Mouse (Mus musculus) heart, embryonic 14.5 days (tissue): Measurements from ENCODE around the gene Cdkn2aipnl. TPM values are rescaled to one million over a fixed set of nuclear protein-coding genes. Genes with fewer than 3 reads are reported as not detected.

Experiments used
- ATAC-seq: fragments of 200-750 bp; cut with Nextera tagmentation; 2 replicates; pipeline ENCODE4 v1.8.0; 2017; ENCODE audit warnings: low read depth, moderate TSS enrichment; ENCODE audit not compliant: insufficient number of reproducible peaks, insufficient read depth, low FRiP score
- H3K27ac ChIP-seq, 2 experiments: fragments of 200-500 bp in 1 of 2; fragments of 300-500 bp in 1 of 2; sonication (generic) in 1 of 2; replicated peaks in 1 of 2; 2 replicates each; pipeline ENCODE4 v1.5.1; 2012 to 2014; ENCODE audit warnings: low read depth in 2 of 2, low read length in 2 of 2, control low read depth in 1 of 2, mild to moderate bottlenecking in 1 of 2, mixed read lengths in 1 of 2; ENCODE audit not compliant: control insufficient read depth in 1 of 2, insufficient read depth in 1 of 2
- H3K27me3 ChIP-seq: fragments of 300-500 bp; sonication (generic); 2 replicates; pipeline ENCODE4 v1.6.1; 2014; ENCODE audit warnings: mild to moderate bottlenecking, low read length, control low read depth; ENCODE audit not compliant: control insufficient read depth, insufficient read depth
- H3K36me3 ChIP-seq: fragments of 300-500 bp; sonication (generic); 2 replicates; pipeline ENCODE4 v1.6.1; 2014; ENCODE audit warnings: mild to moderate bottlenecking, control low read depth, low read length, mixed read lengths; ENCODE audit not compliant: control insufficient read depth, insufficient read depth
- H3K4me1 ChIP-seq, 2 experiments: fragments of 200-500 bp in 1 of 2; fragments of 300-500 bp in 1 of 2; sonication (generic) in 1 of 2; 2 replicates each; pipeline ENCODE4 v1.6.1; 2012 to 2014; ENCODE audit warnings: low read length in 2 of 2, control low read depth in 1 of 2, mixed read lengths in 1 of 2; ENCODE audit not compliant: control insufficient read depth in 2 of 2, insufficient read depth in 2 of 2
- H3K4me2 ChIP-seq: fragments of 300-500 bp; sonication (generic); 2 replicates; pipeline ENCODE4 v1.6.1; 2014; ENCODE audit warnings: mild to moderate bottlenecking, low read length
- H3K4me3 ChIP-seq, 2 experiments: fragments of 200-500 bp in 1 of 2; fragments of 300-500 bp in 1 of 2; sonication (generic) in 1 of 2; 2 replicates each; pipeline ENCODE4 v1.5.1; 2012 to 2014; ENCODE audit warnings: low read length in 2 of 2, mild to moderate bottlenecking in 2 of 2, control low read depth in 1 of 2, low read depth in 1 of 2, moderate library complexity in 1 of 2; ENCODE audit not compliant: control insufficient read depth in 1 of 2, insufficient read depth in 1 of 2
- H3K9ac ChIP-seq: fragments of 300-500 bp; sonication (generic); 2 replicates; pipeline ENCODE4 v1.6.1; 2014; ENCODE audit warnings: mild to moderate bottlenecking, low read length
- H3K9me3 ChIP-seq: fragments of 300-500 bp; sonication (generic); 2 replicates; pipeline ENCODE4 v1.6.1; 2016; ENCODE audit warnings: low read length, control low read depth; ENCODE audit not compliant: control insufficient read depth
- WGBS: fragments of 180-500 bp; shearing (Covaris S2); extraction: QIAGEN DNeasy Blood & Tissue Kit; methylation state at CpG from one replicate; pipeline ENCODE4 v1.1.7; 2014; 5-methylcytosine and 5-hydroxymethylcytosine counted together
- polyA plus RNA-seq: library from polyadenylated mRNA; unstranded; fragments of >200 nt; fragmentation: Nextera tagmentation; extraction: Ambion mirVana; gene quantifications from 2 replicates; pipeline ENCODE4 v1.2.1, GENCODE M21; 2014

Gene Cdkn2aipnl
- polyA plus RNA-seq, 1 experiment from 2014 or later, result 69.3 TPM

DNA sequence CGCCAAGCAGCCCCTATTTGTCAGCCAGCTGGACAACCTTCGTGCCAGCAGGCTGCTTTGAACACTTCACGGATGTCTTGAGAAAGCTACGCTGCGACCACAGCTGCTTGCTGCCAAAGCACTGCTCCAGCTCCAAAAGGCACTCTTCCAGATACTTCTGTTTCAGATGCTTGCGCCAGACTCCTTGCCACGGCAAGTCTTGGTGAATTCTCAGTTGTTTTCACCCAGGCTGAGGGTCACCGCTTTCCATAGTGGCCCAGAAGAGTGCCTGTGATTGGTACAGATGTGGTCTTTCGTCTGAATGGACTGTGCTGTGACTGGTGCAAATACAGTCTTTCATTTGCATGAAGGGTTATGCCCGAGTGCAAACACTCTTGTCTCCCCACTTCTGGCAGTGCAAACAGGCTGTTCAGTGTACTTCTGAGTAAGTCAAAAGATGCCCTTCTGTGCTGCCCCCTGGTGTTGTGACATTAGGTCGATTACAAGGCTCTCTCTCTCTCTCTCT lies 6.4 kb upstream of the Cdkn2aipnl start:
- Histone ChIP-seq H3K4me2 (no peak overlapping the region), H3K4me3 (no peak overlapping the region), H3K9me3 (peaks cover 2% of the 10 kb centered on the region; the same call in 1 of the 2 replicates), H3K27me3 (peaks cover 5% of the 10 kb centered on the region; the same call in 1 of the 2 replicates), H3K27ac (no peak overlapping the region), H3K36me3 (no peaks in the 10 kb centered on the region), H3K9ac (no peak overlapping the region), H3K4me1 (peaks cover 0 to 2% of the 10 kb centered on the region in 2 experiments; a peak in 1 of 4 replicates)
- WGBS, result 70% methylated on average over 11 of the region's 11 CpGs
- no peak for ATAC-seq

DNA sequence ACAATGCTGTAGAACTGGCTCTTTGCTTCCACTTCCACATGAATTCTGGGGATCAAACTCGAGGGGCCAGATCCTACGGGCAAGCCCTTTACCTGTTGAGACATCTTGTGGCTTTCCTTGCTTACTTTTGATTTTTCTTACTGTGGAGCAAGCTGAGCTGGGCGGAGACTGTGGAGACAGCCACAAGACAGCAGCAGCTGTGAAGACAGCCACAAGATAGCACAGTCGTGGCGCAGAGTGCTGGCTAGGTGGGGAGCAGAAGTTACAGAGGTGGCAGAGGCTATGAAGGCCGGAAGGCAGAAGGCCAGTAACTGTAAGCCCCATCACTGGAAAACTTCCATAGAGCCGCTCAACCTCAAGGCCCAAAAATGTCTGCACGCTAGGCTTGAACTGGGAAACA lies 5.7 kb upstream of the Cdkn2aipnl start:
- no peak overlapping the region for H3K4me2 ChIP-seq
- no peak overlapping the region for H3K9ac ChIP-seq
- H3K4me1 ChIP-seq, result no peaks in the 10 kb centered on the region
- WGBS, result 86% methylated on average over 8 of the region's 8 CpGs
- H3K9me3 ChIP-seq, result peaks cover 2% of the 10 kb centered on the region; the same call in 1 of the 2 replicates
- H3K4me3 ChIP-seq, result no peak overlapping the region
- ATAC-seq, result no peak
- H3K36me3 ChIP-seq, result no peaks in the 10 kb centered on the region
- H3K27ac ChIP-seq, result no peak overlapping the region
- peaks cover 5% of the 10 kb centered on the region; the same call in 1 of the 2 replicates for H3K27me3 ChIP-seq

DNA sequence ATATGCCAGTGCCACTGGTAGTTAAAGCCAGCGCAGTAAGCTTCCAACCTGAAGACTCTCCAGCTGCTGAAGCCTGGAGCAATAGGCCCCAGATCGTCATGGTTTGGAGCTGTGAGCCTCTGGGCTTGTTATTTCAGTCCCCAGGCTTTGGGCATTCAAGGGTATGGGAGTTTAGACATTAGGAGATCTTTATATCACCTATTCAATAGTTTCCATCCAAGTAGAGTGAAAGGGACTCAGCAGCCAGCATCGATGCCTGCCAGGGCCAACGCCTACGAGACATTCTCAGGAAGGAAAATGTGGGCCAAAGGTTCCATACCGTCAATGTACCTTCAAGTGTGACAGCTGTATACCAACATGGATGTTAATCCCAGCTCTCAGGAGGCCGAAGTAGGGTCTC lies 5.2 kb upstream of the Cdkn2aipnl start:
- peaks cover 2% of the 10 kb centered on the region; the same call in 1 of the 2 replicates for H3K9me3 ChIP-seq
- no peak for ATAC-seq
- H3K27me3 ChIP-seq, result peaks cover 5% of the 10 kb centered on the region; the same call in 1 of the 2 replicates
- H3K4me3 ChIP-seq, result no peak overlapping the region
- no peak overlapping the region for H3K27ac ChIP-seq
- no peak overlapping the region for H3K9ac ChIP-seq
- H3K36me3 ChIP-seq, result no peaks in the 10 kb centered on the region
- H3K4me1 ChIP-seq, result no peaks in the 10 kb centered on the region
- WGBS, result 84% methylated on average over 7 of the region's 7 CpGs
- H3K4me2 ChIP-seq, result no peak overlapping the region

DNA sequence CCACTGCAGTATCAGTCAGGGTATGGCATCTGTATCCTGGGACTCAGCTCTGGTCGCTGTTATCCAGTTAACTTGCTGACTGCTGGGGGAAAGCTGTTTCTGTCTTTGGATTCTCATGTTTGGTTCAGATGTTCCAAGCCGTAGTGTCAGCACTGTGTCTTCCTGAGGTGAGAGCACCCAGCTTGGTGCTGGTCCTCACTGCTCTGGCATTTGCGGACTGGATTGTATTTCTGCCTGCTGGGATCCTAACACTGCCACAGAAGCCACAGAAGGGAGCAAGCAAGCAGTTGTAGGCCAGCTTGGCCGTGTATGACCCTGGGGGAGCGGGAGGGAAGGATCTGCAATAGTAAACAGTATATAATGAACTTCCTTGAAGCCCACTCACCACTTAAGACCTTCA lies 810 bp upstream of the Cdkn2aipnl start:
- no peak for ATAC-seq
- H3K27me3 ChIP-seq, result peaks cover 5% of the 10 kb centered on the region; the same call in 1 of the 2 replicates
- no peak overlapping the region for H3K4me3 ChIP-seq
- H3K4me2 ChIP-seq, result no peak overlapping the region
- no peak overlapping the region for H3K9ac ChIP-seq
- no peaks in the 10 kb centered on the region for H3K9me3 ChIP-seq
- H3K4me1 ChIP-seq, result peaks cover 2 to 7% of the 10 kb centered on the region in 2 experiments; a peak in 2 of 4 replicates
- 65% methylated on average over 5 of the region's 5 CpGs for WGBS
- H3K36me3 ChIP-seq, result peaks cover 25% of the 10 kb centered on the region
- H3K27ac ChIP-seq, result no peak overlapping the region

- Histone ChIP-seq H3K36me3 (peaks cover 46% of the 10 kb centered on the region), H3K4me1 (peaks cover 2 to 7% of the 10 kb centered on the region in 2 experiments; a peak in 2 of 4 replicates), H3K4me3 (no peak overlapping the region), H3K4me2 (no peak overlapping the region), H3K27me3 (no peaks in the 10 kb centered on the region), H3K9me3 (no peaks in the 10 kb centered on the region), H3K27ac (no peak overlapping the region), H3K9ac (no peak overlapping the region)
- ATAC-seq, result no peak
- 91% methylated on average over 9 of the region's 9 CpGs for WGBS
Measured at GRCm38 (mm10) chr11:51968896-51969295, 1.4 kb downstream of the Cdkn2aipnl start.

GRCm38 (mm10) chr11:51969511-51969910 lies 2.0 kb downstream of the Cdkn2aipnl start:
- H3K4me3 ChIP-seq, result no peak overlapping the region
- H3K27me3 ChIP-seq, result no peaks in the 10 kb centered on the region
- no peak overlapping the region for H3K4me2 ChIP-seq
- H3K36me3 ChIP-seq, result peaks cover 50% of the 10 kb centered on the region
- 99% methylated on average over 2 of the region's 2 CpGs for WGBS
- H3K9me3 ChIP-seq, result no peaks in the 10 kb centered on the region
- ATAC-seq, result no peak
- H3K27ac ChIP-seq, result no peak overlapping the region
- H3K9ac ChIP-seq, result no peak overlapping the region
- peaks cover 2 to 7% of the 10 kb centered on the region in 2 experiments; a peak in 2 of 4 replicates for H3K4me1 ChIP-seq

GRCm38 (mm10) chr11:51971644-51972043 lies 4.2 kb downstream of the Cdkn2aipnl start:
- ATAC-seq, result no peak
- H3K36me3 ChIP-seq, result peaks cover 64% of the 10 kb centered on the region
- H3K4me1 ChIP-seq, result peaks cover 7 to 11% of the 10 kb centered on the region in 2 experiments; a peak in 3 of 4 replicates
- no peak overlapping the region for H3K27ac ChIP-seq
- no peak overlapping the region for H3K4me3 ChIP-seq
- WGBS, result 94% methylated on average over 6 of the region's 6 CpGs
- H3K4me2 ChIP-seq, result no peak overlapping the region
- no peak overlapping the region for H3K9ac ChIP-seq
- no peaks in the 10 kb centered on the region for H3K9me3 ChIP-seq
- no peaks in the 10 kb centered on the region for H3K27me3 ChIP-seq
